Mouse (Mus musculus) thymus, adult 18-20 months (tissue): ENCODE measurements around the gene Cdrt4.

ENCODE experiments used
- DNase-seq, 2 experiments: peaks; one replicate each; pipeline ENCODE4 v3.0.0; 2022; ENCODE audit warnings: mixed read lengths in 2 of 2

The Cdrt4 gene

DNA sequence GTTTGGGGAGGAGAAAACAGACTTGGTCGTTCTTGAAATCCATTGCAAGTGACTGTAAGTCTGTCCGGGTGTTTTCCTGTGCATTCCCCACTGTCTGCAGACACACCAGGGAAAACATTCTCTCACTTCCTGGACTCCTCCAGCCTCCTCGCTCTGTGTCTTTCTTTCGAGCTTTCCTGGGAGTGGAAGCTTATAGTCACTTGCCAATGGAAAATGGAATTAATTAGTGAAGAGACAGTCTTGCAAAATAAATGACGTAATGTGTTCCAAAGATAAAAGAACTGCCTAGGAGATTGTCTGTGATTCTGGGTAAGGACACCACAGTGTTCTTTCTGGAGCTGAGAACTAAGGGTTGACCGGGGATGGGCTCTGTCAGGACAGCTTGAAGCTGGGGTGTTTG is 7.5 kb upstream of the Cdrt4 start:
- DNase-seq, result no peak

DNA sequence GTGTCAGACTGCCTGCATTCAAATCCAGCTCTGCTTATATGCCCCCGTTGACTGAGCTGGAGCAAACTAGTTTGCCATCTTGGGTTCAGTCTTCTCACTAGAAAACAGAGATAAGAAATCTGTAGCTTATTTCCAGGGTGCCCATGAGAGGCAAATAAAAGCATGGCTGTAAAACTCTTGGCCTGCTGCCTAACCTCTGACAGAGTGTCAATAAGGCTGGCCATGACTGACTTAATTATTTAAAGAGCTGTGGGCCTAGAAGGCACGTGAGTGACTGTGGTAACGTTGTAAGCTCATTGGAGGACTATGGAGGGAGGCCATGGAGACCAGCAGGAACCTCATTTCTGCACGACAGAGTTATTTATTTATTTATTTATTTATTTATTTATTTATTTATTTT is 5.5 kb upstream of the Cdrt4 start:
- DNase-seq, result no peak

DNA sequence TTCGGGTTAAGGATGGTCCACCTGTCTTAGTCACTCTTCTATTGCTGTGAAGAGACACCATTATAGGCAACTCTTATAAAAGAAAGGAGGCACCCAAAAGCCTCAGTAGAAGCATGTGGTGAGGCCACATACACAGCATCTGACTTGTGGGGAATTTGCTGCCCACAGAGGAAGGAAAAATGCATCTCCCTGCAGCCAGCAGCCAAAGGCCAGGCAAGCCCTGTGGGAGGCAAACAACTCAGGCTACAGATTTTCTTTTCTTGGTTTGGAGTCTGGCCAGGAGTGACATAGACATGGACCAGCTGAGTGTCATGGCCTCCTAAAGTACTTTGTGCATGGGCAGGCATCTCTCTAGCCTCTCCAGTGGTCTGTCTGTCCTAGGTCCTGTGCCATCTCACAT is 1.4 kb upstream of the Cdrt4 start:
- no peak for DNase-seq

DNA sequence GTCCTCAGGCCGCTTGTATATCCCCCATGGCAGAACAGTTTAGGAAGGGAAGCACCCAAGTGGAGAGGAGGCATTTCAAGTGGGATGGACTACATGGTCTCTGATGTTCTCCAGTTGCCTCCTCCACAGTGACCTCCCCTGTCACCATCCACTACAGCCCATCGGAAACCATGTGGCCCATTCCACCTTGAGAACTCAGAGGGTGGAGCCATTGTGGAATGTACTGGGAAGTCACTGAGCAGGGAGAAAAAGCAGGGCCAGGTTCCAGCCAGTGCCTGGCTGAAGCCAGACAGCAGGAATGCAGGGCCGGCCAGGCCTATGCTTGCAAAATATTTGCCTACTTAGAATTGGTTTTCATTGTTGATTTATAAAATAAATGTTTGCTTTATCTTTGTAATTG is 3.8 kb downstream of the Cdrt4 start:
- no peak for DNase-seq

DNA sequence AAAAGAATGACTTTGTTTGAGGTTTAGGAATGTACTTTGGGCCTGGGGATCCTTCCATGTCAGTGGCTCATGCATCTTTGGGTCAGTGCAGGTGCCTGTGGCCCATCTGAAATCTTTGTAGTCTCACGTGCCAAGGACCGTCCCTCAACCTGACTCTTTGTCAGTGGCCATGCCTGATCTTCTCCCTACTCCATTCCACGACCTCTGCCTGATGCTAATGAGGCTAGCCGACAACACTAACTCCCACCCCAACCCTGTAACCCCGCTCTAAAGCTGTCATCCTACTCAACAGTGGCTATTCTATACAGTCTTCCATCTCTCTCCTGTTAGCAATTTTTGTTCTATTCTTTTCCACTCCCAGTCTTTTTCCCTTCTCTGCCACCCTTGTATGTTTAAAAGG is 4.2 kb downstream of the Cdrt4 start:
- DNase-seq, result no peak

DNA sequence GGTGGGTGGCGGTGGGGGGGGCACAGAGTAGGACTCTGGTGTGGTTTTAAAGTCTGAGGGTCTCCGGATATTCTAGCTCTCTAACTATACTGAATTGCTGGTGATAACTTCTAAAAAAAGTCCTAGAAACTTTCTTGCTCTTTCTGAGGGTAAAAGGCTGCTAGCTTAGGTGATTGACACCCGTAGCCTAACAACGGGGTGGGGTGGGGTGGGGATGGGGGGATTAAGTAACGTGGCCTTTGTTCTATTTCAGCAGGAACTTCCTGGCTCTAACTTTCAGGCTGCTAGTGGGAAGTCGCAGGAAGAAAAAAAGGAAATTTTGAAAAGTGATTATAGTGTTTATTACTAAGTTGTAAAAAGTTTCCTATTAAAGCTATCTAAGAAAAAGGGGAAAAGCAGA is 4.8 kb downstream of the Cdrt4 start:
- no peak for DNase-seq

DNA sequence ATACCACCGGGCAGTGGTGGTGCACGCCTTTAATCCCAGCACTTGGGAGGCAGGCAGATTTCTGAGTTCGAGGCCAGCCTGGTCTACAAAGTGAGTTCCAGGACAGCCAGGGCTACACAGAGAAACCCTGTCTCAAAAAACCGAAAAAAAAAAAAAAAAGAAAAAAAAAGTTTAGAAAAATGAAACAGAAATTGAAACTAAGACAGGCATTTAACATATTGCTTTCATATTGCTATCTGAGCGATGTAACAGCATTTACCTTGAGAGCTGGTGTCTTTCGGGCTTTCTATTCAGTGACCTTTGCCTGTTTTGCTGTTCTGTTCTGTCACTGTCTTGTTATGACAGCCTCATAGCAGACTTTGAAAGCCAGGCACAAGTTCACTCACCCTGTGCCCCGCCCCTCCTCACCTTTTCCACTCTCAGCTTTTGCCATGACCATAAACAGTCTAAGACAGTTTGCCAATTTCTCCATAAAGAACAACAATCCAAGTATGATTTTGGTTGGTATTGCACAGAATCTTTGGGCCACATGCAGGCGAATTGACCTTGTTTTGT is 6.7 kb downstream of the Cdrt4 start:
- no peak for DNase-seq

DNA sequence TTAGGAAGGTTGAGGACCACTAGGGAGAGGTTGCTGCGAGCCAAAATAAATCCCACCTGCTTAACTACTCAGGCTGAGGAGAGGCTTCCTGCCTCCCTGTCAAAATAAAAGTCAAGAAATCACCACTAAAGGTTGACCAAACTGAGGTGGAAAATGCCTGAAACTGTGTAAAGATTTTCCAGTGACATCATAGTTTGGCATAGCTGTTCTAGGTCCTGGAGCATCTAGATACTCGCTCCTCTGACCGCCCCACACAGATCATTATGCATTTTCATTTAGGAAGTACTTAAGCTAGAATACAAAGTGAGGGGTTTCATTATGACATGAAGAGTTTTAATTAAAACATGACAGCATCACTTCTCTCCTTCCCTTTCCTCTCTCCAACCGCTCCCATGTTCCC is 12.3 kb downstream of the Cdrt4 start:
- DNase-seq, result no peak

DNA sequence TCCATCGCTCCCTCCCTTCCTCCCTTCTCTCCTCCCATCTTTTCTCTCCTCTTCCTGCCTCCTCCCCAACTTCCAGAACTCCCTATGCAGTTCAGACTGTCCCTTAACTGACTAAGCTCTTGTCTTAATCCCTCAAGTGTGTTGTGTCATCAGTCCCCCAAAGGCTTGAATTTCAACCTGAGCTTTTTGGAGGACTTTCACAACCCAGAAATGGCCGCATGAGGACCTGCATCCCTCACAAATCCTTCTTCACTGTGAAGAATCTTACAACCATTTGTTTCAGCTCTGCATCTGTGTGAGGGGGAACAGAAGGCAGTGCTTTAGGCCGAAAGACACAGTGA is 15.4 kb downstream of the Cdrt4 start:
- no peak for DNase-seq

DNA sequence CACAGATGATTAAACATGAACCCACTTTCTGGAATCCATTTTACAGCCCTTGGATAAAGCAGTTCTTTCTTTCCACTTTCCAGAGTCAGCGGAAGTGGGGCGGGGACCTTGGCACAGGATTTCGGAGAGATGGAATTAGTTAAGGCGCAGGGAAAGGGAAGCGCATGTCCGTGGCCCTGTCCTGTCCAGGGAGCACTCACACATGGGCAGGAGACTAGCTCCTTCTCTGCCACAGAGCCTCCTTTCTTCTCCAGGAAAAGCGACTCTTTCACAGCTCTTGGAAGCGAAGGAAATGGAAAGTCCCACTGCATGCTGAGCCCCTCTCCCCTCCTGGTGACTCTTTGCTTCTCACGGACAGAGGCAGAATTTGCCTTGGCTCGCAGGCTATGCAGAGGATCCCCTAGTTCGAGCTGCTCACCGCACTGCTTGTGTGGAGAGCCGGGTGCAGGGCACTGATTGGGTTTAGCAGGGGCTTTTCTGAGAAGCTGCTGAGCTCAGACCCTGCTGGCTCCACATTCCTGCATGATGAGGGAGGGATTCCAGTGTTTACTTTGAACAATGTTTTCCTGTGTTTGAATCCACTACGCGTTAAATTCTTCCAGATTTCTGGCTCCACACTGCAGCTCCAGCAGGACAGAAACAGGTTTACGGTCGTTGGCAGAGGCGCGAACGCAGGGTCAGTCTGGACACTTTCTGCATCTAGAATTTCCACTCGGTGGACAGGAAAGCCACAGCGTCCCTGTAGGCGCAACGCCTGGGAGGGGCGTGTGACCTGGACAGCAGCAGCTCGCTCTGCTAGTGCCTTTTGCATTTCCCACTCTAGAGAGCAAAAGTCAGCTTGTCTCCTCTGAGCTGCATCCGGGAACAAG is 16.0 kb downstream of the Cdrt4 start:
- DNase-seq, result no peak

DNA sequence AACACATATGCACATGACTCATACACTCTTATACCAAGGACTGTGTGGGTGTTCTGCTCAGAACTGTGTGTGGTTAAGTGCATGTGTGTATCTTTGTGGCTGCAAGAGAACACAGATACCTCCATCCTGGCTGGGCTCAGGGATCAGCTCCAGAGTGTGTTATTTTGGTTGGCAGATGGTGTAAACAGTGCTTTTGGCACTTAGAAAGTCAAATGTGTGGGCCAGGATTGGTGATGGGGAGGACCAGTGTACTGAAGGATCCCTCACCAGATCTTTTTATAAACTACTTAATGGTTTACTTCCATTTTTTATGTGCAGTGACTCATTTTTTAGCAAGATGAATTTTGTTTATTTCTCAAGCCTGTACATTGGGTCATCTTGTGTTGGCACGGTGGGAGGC is 26.2 kb downstream of the Cdrt4 start:
- DNase-seq, result no peak

DNA sequence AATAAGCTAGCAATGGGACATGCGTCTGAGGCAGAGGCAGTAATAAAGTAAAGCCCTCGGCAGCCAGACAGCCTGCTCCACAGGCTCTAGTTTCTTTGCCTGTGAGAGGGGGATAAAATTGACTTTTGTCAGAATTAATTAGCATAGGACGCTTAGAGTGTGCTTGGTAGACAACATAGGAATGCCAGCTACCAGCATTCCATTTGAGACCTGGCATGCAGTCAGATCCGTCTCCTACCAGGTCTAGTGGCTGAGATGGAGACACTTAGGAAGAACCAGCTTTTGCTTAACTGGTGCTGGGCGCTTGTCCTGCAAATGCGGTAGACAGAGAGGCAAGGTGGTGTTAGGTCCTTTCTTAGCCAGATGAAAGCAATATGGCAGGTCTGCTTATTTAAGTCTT is 27.9 kb downstream of the Cdrt4 start:
- no peak for DNase-seq

DNA sequence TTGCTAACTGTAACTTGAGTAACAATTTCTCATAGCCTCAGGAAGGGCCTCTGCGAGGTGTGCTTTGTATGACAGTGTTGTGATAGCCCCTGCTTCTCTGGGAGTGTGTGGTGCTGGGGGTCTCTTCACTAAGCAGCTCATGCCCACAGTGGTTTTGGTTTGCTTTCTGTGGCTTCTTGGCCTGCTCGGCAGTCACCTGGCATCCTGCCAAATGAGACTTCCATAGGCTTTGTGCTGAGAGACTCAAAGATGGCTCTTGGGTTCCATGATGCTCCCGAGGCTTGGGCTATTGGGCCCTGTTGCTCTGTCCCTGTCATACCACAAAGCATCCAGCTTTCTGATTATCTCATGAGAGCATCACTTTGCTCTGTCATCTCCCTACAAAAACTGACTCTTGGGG is 30.7 kb downstream of the Cdrt4 start:
- DNase-seq, result no peak

DNA sequence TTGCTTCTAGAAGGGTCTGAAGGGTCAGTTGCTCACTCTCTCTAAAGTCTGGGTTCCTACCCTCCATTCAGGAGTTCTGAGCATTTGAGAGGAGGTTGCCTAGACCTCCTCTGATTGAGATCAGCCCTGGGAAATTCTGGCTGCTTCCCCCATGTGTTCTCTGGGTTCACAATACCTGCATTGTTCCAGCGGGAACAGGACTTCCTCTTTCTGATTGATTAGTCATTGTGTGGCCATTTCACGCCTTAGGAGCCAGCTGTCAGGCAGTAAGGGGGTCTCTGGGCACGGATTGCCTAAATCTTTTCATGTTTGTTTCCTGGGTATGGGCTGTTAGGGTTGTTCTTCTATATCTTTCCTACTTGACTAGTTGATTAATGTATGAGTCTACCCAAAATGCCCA is 32.8 kb downstream of the Cdrt4 start:
- no peak for DNase-seq

DNA sequence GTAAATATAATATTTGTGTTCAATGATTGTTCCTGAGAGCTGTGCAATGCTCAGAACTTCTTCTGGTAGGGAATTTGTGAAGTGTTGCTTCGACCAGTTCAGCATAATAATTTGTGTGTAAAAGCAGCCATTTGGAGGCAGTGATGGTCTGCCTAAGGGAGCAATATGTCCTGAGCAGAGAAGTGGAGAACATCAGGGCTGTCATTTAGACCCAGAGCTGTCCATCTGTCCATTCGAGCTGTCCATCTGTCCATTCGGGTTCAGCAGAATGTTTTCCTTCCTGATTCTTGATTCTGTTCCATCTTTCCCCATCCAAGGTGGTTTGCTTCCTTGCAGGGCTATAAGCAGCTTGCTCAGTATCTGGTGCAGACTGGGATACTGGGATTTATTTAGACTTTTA is 33.4 kb downstream of the Cdrt4 start:
- no peak for DNase-seq

DNA sequence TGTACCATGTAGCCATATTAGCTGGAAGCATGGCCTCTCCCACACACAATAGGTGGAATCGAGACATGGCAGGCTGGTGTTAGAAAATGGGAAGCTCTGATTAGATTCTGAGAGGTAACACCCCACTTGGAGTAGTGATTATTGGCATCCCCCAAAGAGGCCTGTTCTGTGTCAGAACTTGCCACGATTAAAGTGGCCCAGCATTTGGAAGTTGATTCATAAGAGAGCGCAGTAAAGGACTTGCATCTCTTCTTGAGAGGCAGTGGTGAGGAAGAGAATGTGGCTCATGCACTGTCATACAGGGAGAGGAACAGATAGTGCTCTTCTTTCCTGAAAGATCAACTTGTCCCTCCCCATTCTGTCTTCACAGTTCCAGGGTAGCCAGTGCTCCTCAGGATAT is 34.1 kb downstream of the Cdrt4 start:
- DNase-seq, result no peak

DNA sequence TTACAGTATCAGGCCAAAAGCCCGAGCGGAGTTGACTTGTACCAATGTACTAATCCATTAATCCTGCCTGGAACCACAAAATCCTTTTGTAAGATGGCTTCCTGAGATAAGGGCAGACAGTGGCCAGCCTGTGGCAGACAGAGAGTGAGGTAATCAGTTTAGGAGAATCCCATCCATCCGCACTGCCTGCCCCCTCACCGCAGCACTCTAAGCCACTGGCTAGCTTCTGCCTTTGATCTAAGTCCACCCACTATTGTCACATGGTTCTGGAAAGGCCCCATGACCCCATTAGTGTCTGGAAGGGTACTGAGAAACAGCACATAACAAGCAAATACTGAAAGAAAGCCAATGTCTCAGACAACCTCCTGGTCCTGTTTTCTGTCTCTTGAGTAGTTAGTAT is 35.6 kb downstream of the Cdrt4 start:
- no peak for DNase-seq

DNA sequence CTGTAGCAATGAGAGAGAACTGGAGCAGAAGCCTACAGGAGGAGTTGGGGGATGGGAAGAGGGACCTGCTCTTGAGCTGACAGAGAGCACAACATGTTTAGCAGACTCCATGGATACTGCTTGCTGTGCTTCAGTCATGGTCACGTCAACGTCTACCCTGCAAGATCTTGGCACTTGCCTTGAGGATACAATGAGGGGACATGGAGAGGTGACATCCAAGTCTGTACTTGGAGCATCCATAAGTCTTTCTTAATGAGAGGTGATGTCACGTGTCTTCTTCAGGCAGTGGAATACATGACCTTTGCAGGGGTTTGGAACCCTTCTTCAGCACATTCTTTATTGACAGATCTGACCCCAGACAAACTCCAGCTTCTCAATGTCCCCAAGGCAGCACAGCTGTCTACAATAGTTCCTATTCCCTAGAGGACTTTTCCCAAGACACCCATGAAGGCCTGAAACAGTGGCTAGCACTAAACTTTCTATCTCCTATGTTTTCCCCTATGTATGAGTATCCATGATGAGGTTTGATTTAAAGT is 39.2 kb downstream of the Cdrt4 start:
- no peak for DNase-seq

DNA sequence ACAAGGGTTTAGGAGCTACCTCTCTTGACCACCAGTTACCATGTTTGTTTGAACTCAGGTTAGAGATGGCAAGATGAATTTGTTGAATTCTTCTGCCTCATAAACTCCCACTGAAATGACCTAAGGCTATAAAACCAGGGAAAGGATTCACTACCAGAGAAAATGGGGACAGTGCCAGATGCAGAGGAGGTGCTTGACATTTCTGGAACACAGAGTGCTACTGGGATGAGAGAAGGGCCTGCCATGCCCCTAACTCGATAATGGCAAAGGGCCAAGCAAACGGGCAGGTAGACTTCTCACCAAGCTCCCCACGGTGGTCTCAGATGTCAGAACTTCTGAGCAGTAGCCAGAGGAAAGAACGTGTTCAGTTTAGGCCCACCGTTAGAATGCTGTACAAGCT is 39.8 kb downstream of the Cdrt4 start:
- no peak for DNase-seq

DNA sequence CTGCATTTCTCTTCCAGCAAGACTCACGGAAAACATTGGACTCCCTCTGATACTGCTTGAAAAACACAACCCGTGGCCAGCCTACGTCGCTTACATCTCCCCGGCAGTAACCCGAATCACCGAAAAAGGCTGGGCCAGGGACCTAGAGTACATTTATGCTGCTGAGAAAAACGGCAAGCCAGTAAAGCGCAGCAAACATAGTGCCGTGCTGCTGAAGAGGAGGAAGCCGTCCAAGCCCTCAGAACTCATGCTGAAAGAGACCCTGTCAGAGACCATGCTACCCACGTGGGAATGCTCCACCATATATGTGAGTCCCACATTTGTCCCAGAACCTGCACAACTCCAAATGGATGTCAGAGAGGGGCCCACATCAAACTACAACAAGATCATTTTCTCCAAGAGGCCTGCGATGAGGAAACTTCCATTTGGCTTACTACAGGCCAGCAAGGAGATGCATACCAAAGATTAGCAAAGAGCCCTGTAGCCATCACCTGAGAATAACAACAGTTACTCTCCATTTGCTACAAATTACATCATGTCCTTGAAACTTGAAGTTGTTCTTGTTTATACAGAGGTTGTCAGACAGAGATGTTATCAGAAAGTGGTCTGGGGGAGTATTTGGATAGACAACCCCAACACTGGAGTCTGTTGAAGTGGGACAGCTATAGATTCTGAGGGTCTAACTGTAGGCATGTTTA is 41.7 kb downstream of the Cdrt4 start:
- no peak for DNase-seq

DNA sequence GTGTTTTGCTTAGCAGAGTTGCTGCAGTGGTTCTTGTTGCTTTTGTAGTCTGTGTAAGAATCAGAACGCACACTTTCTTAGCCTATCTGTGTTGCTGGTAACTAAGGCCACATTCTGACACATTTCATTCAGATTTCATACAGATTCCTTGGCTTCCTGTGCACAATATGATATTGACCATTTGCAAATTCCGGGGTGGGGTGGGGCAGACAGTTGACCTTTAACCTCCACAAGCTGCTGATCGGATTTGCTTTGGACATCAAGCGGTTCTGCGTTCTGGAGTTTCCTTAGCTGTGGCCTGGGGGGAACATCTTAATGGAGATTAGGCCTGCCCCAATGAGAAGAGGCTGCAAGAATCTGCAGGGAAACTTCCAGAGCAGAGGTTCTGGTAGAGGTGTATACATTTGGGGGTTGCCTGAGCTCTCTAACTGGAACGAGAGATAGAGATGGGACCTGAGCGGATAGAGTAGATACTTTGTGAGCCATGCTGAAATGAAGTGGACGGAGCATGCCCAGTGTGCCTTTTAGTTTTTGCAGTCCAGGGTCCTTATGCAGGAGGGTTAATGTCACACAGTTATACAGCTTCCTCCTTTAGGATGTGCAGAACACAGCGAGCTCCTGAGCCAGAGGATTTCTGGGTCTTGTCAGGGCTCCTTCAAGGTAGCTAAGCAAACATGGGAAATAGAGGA is 44.2 kb downstream of the Cdrt4 start:
- DNase-seq, result no peak

DNA sequence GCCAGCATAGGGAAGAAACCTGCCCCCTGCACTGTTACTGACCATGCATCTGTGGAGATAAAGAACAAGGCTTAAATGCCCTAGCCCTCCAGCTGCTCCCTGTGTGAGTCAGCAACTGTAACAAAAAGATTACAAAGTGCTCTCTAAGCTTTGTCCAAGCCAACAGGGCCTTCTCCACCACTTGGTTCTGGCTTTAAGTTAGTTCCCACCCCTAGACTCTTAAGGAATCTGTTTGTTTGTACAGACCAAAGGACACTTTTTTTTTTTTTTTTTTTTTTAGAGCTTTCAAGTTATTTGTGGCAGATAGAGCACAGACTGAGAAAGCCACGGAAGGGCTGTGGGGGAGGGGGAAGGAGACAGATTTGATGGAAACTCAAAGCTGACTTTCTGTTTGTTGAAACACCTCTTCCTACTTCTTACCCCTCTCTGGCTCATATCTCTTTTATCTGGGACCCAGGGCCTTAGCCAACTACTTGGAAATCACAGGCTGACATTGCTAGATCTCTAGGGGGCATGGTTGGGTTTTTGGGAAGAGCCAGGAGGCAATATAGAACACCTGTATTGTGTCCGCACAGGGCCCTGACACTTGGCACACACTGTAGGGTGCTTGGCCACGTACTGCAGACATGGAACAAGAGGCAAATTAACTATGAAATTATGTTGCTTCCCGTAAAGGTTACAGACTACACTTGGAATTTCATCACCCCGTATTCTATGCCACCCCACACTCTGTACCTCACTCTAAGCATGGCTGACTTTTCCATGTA is 44.9 kb downstream of the Cdrt4 start:
- DNase-seq, result no peak

DNA sequence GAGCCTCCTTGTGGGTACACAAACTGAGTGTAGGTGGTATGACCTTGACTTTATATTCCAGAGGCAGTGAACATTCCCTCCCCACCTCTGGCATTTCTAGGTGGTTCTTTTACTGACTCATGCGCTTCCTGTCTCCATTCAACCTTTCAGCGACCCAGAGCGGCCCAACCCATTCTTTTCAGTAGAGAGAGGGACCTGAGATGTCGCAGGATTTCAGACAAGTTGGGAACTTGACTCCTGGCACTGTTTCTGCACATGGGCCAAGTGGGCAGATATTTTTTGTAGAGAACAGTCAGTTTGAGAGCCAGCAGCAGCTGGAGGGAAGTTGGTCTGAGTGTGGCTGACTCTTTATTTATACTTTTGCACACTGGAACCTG is 45.5 kb downstream of the Cdrt4 start:
- DNase-seq, result no peak
